Mouse (Mus musculus): ENCODE measurements around the gene Napsa.

- TF ChIP-seq CTCF (IDR thresholded peaks at IDR 0.05; ENCODE audit: extremely low read depth, insufficient read depth, insufficient read length, insufficient replicate concordance) (no peak), POLR2A (IDR thresholded peaks at IDR 0.05; ENCODE audit: low read depth, low read length) (no peak)
These were observed 30.3 kb downstream of the Napsa start for GRCm38 (mm10) chr7:44602443-44602842.
